Mouse (Mus musculus) megakaryocyte, embryonic 14.5 days (primary cell): ENCODE results near the gene Rccd1. TPM values are rescaled to one million over a fixed set of nuclear protein-coding genes. Genes with fewer than 3 reads are reported as not detected.
A peak's percentile ranks its signal among the peaks of the same experiment; 100 is the strongest.

ENCODE experiments used
- H3K27me3 ChIP-seq: replicated peaks from 2 replicates; pipeline ENCODE3; 2012; ENCODE audit warnings: inconsistent platforms
- H3K36me3 ChIP-seq: replicated peaks from 2 replicates; pipeline ENCODE3; 2012; ENCODE audit warnings: low read length, inconsistent platforms, mixed read lengths
- H3K4me1 ChIP-seq: 2 replicates; pipeline ENCODE4 v1.6.1; 2012; ENCODE audit warnings: inconsistent platforms
- H3K4me3 ChIP-seq: replicated peaks from 2 replicates; pipeline ENCODE3; 2012; ENCODE audit warnings: moderate library complexity, mild to moderate bottlenecking, inconsistent platforms
- H3K9me3 ChIP-seq: 2 replicates; pipeline ENCODE4 v1.6.1; 2012; ENCODE audit warnings: inconsistent platforms
- FLI1 ChIP-seq: IDR thresholded peaks from 2 replicates; pipeline ENCODE4 v1.6.1; 2012; ENCODE audit warnings: low read length, inconsistent platforms, mixed read lengths
- GATA1 ChIP-seq: IDR thresholded peaks from 3 replicates; pipeline ENCODE4 v1.6.1; 2012; ENCODE audit warnings: mixed read lengths, low read length, inconsistent platforms, borderline replicate concordance
- polyA plus RNA-seq: library from polyadenylated mRNA; stranded (reverse); fragments of >175 nt; gene quantifications from 2 replicates; pipeline ENCODE4 v1.2.3, GENCODE M21; 2012; ENCODE audit warnings: low replicate concordance; ENCODE audit not compliant: insufficient read depth

The Rccd1 gene
- polyA plus RNA-seq, 1 experiment: 5.0 TPM

- Histone ChIP-seq H3K4me3 (peak overlapping the region; percentile 97), H3K9me3 (no peaks in the 10 kb centered on the region), H3K27me3 (no peaks in the 10 kb centered on the region), H3K4me1 (peaks cover 73% of the 10 kb centered on the region), H3K36me3 (peaks cover 60% of the 10 kb centered on the region)
- TF ChIP-seq FLI1: no peak
- no peak for TF ChIP-seq GATA1
These were observed 54.5 kb downstream of the Rccd1 start for GRCm38 (mm10) chr7:80269751-80270255.

- no peaks in the 10 kb centered on the region for H3K9me3 ChIP-seq
- H3K4me1 ChIP-seq: peaks cover 71% of the 10 kb centered on the region
- peak within 1 kb of the TSS; percentile 97 for H3K4me3 ChIP-seq
- peaks cover 60% of the 10 kb centered on the region for H3K36me3 ChIP-seq
- H3K27me3 ChIP-seq: no peaks in the 10 kb centered on the region
- TF ChIP-seq FLI1 (0 out of 2 replicates have a peak, but pooled peaks have one; percentile 14), GATA1 (no peak; the same call in 2 of the 3 replicates)
These were observed 55.1 kb downstream of the Rccd1 start, which contains the start of gene Vps33b for GRCm38 (mm10) chr7:80268897-80269750. Gene Vps33b, plus strand, starts transcription at chr7:80269649.

DNA sequence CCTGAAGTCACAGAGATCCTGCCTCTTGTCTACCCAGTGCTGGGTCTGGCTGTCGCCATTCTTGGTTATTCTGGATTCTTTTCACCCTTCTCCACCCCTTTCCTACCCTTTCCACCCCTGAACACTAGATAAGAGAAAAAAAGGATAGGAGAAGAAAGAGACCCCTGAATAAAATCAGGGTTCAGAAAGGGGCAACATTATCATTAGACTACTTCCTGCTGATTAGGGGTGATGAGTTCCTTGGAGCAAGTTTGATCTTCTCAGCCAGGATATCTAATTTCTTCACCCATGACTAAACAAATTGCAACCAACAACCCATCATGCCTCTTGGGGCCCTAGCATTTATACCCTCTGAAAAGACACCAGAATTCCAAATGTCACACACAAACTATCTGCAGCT lies 56.5 kb downstream of the Rccd1 start:
- H3K4me1 ChIP-seq: peaks cover 58% of the 10 kb centered on the region
- peaks cover 53% of the 10 kb centered on the region for H3K36me3 ChIP-seq
- H3K27me3 ChIP-seq: no peaks in the 10 kb centered on the region
- no peaks in the 10 kb centered on the region for H3K9me3 ChIP-seq
- TF ChIP-seq GATA1: no peak
- TF ChIP-seq FLI1: no peak
- H3K4me3 ChIP-seq: no peak overlapping the region

- Histone ChIP-seq H3K9me3 (no peaks in the 10 kb centered on the region), H3K27me3 (no peaks in the 10 kb centered on the region), H3K36me3 (peaks cover 44% of the 10 kb centered on the region), H3K4me3 (no peak overlapping the region), H3K4me1 (peaks cover 56% of the 10 kb centered on the region)
- TF ChIP-seq GATA1 (no peak), FLI1 (no peak)
These were observed 59.6 kb downstream of the Rccd1 start for GRCm38 (mm10) chr7:80264606-80265005.

DNA sequence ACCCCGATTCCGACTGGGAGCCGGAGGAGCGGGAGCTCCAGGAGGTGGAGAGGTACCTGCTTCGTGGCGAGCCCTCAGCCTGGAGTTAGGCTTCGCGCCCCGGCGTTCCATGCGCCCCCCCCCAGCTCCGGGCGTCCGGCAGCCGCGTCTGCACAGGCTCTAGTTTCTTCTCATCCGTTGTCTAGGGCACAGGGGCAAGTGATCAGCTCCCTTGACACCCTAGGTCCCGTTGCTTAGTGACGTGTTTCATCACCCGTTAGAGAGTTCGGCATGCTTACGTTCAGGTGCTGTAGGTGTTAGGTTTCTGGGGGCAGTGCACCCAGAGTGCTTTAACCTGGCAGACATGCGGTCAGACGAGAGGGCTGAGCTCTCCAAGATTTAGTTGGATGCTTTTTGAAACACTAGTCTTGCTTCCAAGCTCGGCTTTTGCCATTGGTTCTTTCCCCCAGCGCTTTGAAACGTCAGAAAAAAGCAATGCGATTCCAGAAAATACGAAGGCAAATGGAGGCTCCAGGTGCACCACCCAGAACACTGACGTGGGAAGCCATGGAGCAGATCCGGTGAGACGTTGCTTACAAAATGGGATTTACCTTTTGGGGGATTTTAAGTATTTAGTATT lies 62.8 kb downstream of the Rccd1 start:
- Histone ChIP-seq H3K36me3 (peaks cover 40% of the 10 kb centered on the region), H3K4me1 (peaks cover 38% of the 10 kb centered on the region), H3K4me3 (peak overlapping the region; percentile 97), H3K27me3 (no peaks in the 10 kb centered on the region), H3K9me3 (no peaks in the 10 kb centered on the region)
- TF ChIP-seq FLI1: no peak
- no peak for TF ChIP-seq GATA1

DNA sequence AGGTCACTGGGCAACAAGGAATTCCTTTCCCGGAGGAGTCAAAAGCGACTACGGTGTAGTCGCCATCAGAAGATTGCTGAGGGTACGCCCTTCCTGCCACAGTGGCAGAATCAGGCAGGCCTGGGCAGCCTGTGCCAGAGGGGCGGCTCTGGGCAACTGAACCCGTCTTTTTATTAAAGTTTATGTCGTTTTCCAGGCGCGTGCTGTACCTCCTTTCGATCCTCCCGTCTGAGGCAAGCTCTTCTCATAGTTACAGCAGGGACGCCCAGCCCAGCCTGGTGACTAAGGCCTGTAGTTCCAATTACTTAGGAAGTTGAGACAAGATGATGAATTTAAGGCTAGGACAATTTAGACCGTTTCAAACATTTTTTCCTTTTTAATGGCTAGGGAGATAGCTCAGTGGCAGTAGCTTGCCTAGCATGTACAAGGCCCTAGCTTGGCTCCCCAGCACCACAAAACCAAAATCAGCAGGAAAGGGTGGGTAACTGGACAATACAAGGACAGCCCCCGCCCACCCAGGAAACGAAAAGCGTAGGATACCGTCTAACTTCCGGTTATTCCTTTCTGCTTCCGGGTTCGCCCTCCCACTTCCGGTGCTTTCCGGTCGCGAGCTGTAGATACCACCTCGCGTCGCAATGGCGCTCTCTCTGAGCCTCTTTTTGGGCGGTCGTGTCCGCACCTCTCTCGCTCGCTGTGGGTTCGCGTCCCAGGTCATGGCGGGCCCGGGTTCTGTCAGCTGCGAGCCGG lies 63.5 kb downstream of the Rccd1 start, which contains the start of gene Ngrn:
TSS of gene Ngrn (plus strand) at position 591 of the 747 bp plus-strand sequence.
- H3K27me3 ChIP-seq: no peaks in the 10 kb centered on the region
- peak within 1 kb of the TSS; percentile 97 for H3K4me3 ChIP-seq
- H3K4me1 ChIP-seq: peaks cover 38% of the 10 kb centered on the region
- peaks cover 33% of the 10 kb centered on the region for H3K36me3 ChIP-seq
- H3K9me3 ChIP-seq: no peaks in the 10 kb centered on the region
- no peak for TF ChIP-seq GATA1
- peak; percentile 99 for TF ChIP-seq FLI1

DNA sequence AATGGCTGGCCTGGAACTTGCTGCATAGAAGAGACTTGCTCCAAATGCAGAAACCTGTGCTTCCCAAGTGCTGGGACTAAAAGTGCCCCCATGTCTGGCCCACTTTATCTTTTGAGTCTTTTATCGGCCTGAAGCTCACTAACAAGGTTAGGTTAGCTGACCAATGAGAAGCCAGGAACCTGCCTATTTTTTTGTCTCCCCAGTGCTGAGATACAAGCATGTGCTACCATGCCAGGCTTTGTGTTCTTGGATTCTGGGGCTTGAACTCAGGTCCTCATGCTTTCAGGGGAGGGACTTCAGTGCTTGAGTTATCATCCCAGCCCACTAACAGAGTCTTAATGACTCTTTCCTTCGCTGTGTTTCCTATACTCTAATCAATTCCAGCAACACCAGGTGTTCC lies 66.5 kb downstream of the Rccd1 start:
- Histone ChIP-seq H3K4me1 (peaks cover 47% of the 10 kb centered on the region), H3K4me3 (no peak overlapping the region), H3K9me3 (no peaks in the 10 kb centered on the region), H3K36me3 (peaks cover 9% of the 10 kb centered on the region), H3K27me3 (no peaks in the 10 kb centered on the region)
- no peak for TF ChIP-seq FLI1
- TF ChIP-seq GATA1: no peak

- Histone ChIP-seq H3K27me3 (no peaks in the 10 kb centered on the region), H3K9me3 (no peaks in the 10 kb centered on the region), H3K4me3 (no peak overlapping the region), H3K36me3 (peaks cover 5% of the 10 kb centered on the region), H3K4me1 (peaks cover 53% of the 10 kb centered on the region)
- TF ChIP-seq GATA1: no peak
- no peak for TF ChIP-seq FLI1
These were observed 68.3 kb downstream of the Rccd1 start for GRCm38 (mm10) chr7:80255981-80256380.

GRCm38 (mm10) chr7:80252886-80253285 lies 71.4 kb downstream of the Rccd1 start:
- no peaks in the 10 kb centered on the region for H3K27me3 ChIP-seq
- no peaks in the 10 kb centered on the region for H3K9me3 ChIP-seq
- H3K4me3 ChIP-seq: no peak overlapping the region
- TF ChIP-seq FLI1: no peak
- H3K4me1 ChIP-seq: peaks cover 45% of the 10 kb centered on the region
- no peaks in the 10 kb centered on the region for H3K36me3 ChIP-seq
